Mouse (Mus musculus): ENCODE measurements around the gene Mrpl23.

The Mrpl23 gene

GRCm38 (mm10) chr7:142509518-142509917 lies 23.0 kb upstream of the Mrpl23 start:
- Histone ChIP-seq H3K4me1 (replicated peaks; ENCODE audit: low read depth, low read length) (peaks cover 23% of the 10 kb centered on the region), H3K4me3 (replicated peaks; ENCODE audit: low read length) (no peak overlapping the region), H3K36me3 (ENCODE audit: insufficient read depth, low read length) (no peaks in the 10 kb centered on the region), H3K27me3 (ENCODE audit: insufficient read depth, low read length) (peaks cover 53% of the 10 kb centered on the region), H3K9me3 (ENCODE audit: low read length) (peaks cover 7% of the 10 kb centered on the region; the same call in 1 of the 2 replicates)
- no peak for TF ChIP-seq CTCF (conservative IDR thresholded peaks at IDR 0.05; ENCODE audit: low read length)
- TF ChIP-seq POU5F1 (IDR thresholded peaks at IDR 0.05; ENCODE audit: borderline replicate concordance, low read length), result no peak
- no peak for TF ChIP-seq NANOG (IDR thresholded peaks at IDR 0.05; ENCODE audit: borderline replicate concordance, low read length)

GRCm38 (mm10) chr7:142510021-142510777 lies 22.3 kb upstream of the Mrpl23 start:
- Histone ChIP-seq H3K36me3 (ENCODE audit: insufficient read depth, low read length) (no peaks in the 10 kb centered on the region), H3K9me3 (ENCODE audit: low read length) (peaks cover 7% of the 10 kb centered on the region; the same call in 1 of the 2 replicates), H3K4me1 (replicated peaks; ENCODE audit: low read depth, low read length) (peaks cover 20% of the 10 kb centered on the region), H3K27me3 (ENCODE audit: insufficient read depth, low read length) (peaks cover 59% of the 10 kb centered on the region), H3K4me3 (replicated peaks; ENCODE audit: low read length) (no peak overlapping the region)
- TF ChIP-seq CTCF (conservative IDR thresholded peaks at IDR 0.05; ENCODE audit: low read length), result no peak
- no peak for TF ChIP-seq NANOG (IDR thresholded peaks at IDR 0.05; ENCODE audit: borderline replicate concordance, low read length)
- no peak for TF ChIP-seq POU5F1 (IDR thresholded peaks at IDR 0.05; ENCODE audit: borderline replicate concordance, low read length)

- no peak overlapping the region for H3K4me3 ChIP-seq (replicated peaks; ENCODE audit: low read length)
- H3K36me3 ChIP-seq (ENCODE audit: insufficient read depth, low read length), result no peaks in the 10 kb centered on the region
- H3K27me3 ChIP-seq (ENCODE audit: insufficient read depth, low read length), result peaks cover 47% of the 10 kb centered on the region
- TF ChIP-seq CTCF (conservative IDR thresholded peaks at IDR 0.05; ENCODE audit: low read length) (no peak), POU5F1 (IDR thresholded peaks at IDR 0.05; ENCODE audit: borderline replicate concordance, low read length) (no peak), NANOG (IDR thresholded peaks at IDR 0.05; ENCODE audit: borderline replicate concordance, low read length) (no peak)
- H3K9me3 ChIP-seq (ENCODE audit: low read length), result peaks cover 7% of the 10 kb centered on the region; the same call in 1 of the 2 replicates
- H3K4me1 ChIP-seq (replicated peaks; ENCODE audit: low read depth, low read length), result peaks cover 3% of the 10 kb centered on the region
Observed at GRCm38 (mm10) chr7:142514048-142514447, 18.4 kb upstream of the Mrpl23 start.

- H3K4me3 ChIP-seq (replicated peaks; ENCODE audit: low read length), result no peak overlapping the region
- peaks cover 47% of the 10 kb centered on the region for H3K27me3 ChIP-seq (ENCODE audit: insufficient read depth, low read length)
- peaks cover 7% of the 10 kb centered on the region; the same call in 1 of the 2 replicates for H3K9me3 ChIP-seq (ENCODE audit: low read length)
- H3K36me3 ChIP-seq (ENCODE audit: insufficient read depth, low read length), result no peaks in the 10 kb centered on the region
- H3K4me1 ChIP-seq (replicated peaks; ENCODE audit: low read depth, low read length), result no peaks in the 10 kb centered on the region
- TF ChIP-seq CTCF (conservative IDR thresholded peaks at IDR 0.05; ENCODE audit: low read length) (no peak), NANOG (IDR thresholded peaks at IDR 0.05; ENCODE audit: borderline replicate concordance, low read length) (no peak), POU5F1 (IDR thresholded peaks at IDR 0.05; ENCODE audit: borderline replicate concordance, low read length) (no peak)
Observed at GRCm38 (mm10) chr7:142516221-142516978, 16.1 kb upstream of the Mrpl23 start.

- TF ChIP-seq NANOG (IDR thresholded peaks at IDR 0.05; ENCODE audit: borderline replicate concordance, low read length) (no peak), CTCF (conservative IDR thresholded peaks at IDR 0.05; ENCODE audit: low read length) (no peak), POU5F1 (IDR thresholded peaks at IDR 0.05; ENCODE audit: borderline replicate concordance, low read length) (no peak)
Observed at GRCm38 (mm10) chr7:142517531-142517930, 15.0 kb upstream of the Mrpl23 start.

GRCm38 (mm10) chr7:142520331-142520730 lies 12.2 kb upstream of the Mrpl23 start:
- no peak for TF ChIP-seq NANOG (IDR thresholded peaks at IDR 0.05; ENCODE audit: borderline replicate concordance, low read length)
- no peak for TF ChIP-seq POU5F1 (IDR thresholded peaks at IDR 0.05; ENCODE audit: borderline replicate concordance, low read length)
- no peak for TF ChIP-seq CTCF (conservative IDR thresholded peaks at IDR 0.05; ENCODE audit: low read length)
- Histone ChIP-seq H3K4me3 (replicated peaks; ENCODE audit: low read length) (no peak overlapping the region), H3K27me3 (ENCODE audit: insufficient read depth, low read length) (peaks cover 18% of the 10 kb centered on the region), H3K9me3 (ENCODE audit: low read length) (no peaks in the 10 kb centered on the region), H3K36me3 (ENCODE audit: insufficient read depth, low read length) (no peaks in the 10 kb centered on the region), H3K4me1 (replicated peaks; ENCODE audit: low read depth, low read length) (peaks cover 9% of the 10 kb centered on the region)

More at GRCm38 (mm10) chr7:142517531-142517930, 15.0 kb upstream of the Mrpl23 start:
- Histone ChIP-seq H3K4me1 (replicated peaks; ENCODE audit: low read depth, low read length) (peaks cover 5% of the 10 kb centered on the region; the same call in 1 of the 2 replicates), H3K27me3 (ENCODE audit: insufficient read depth, low read length) (peaks cover 39% of the 10 kb centered on the region), H3K4me3 (replicated peaks; ENCODE audit: low read length) (no peak overlapping the region), H3K9me3 (ENCODE audit: low read length) (no peaks in the 10 kb centered on the region), H3K36me3 (ENCODE audit: insufficient read depth, low read length) (no peaks in the 10 kb centered on the region)

- Histone ChIP-seq H3K9me3 (ENCODE audit: low read length) (no peaks in the 10 kb centered on the region), H3K4me1 (replicated peaks; ENCODE audit: low read depth, low read length) (peaks cover 16% of the 10 kb centered on the region), H3K27me3 (ENCODE audit: insufficient read depth, low read length) (peaks cover 22% of the 10 kb centered on the region), H3K4me3 (replicated peaks; ENCODE audit: low read length) (no peak overlapping the region), H3K36me3 (ENCODE audit: insufficient read depth, low read length) (no peaks in the 10 kb centered on the region)
- TF ChIP-seq NANOG (IDR thresholded peaks at IDR 0.05; ENCODE audit: borderline replicate concordance, low read length), result no peak
- TF ChIP-seq POU5F1 (IDR thresholded peaks at IDR 0.05; ENCODE audit: borderline replicate concordance, low read length), result no peak
- peak; percentile 61 for TF ChIP-seq CTCF (conservative IDR thresholded peaks at IDR 0.05; ENCODE audit: low read length)
Observed at GRCm38 (mm10) chr7:142522352-142522751, 10.1 kb upstream of the Mrpl23 start.

Data from E14TG2a.4 (cell line).